Mouse (Mus musculus) spleen, adult 2 months (tissue): ENCODE results near the gene Kmt2d.

ENCODE experiments used
- CTCF ChIP-seq: fragments of 200-500 bp; IDR thresholded peaks from 2 replicates; pipeline ENCODE4 v1.5.1; 2011; ENCODE audit warnings: mild to moderate bottlenecking, inconsistent platforms; ENCODE audit not compliant: insufficient read depth, insufficient read length, insufficient replicate concordance; ENCODE audit errors: extremely low read depth
- POLR2A ChIP-seq: fragments of 200-500 bp; IDR thresholded peaks from 2 replicates; pipeline ENCODE4 v1.6.1; 2011; ENCODE audit warnings: low read depth, low read length, inconsistent platforms

DNA sequence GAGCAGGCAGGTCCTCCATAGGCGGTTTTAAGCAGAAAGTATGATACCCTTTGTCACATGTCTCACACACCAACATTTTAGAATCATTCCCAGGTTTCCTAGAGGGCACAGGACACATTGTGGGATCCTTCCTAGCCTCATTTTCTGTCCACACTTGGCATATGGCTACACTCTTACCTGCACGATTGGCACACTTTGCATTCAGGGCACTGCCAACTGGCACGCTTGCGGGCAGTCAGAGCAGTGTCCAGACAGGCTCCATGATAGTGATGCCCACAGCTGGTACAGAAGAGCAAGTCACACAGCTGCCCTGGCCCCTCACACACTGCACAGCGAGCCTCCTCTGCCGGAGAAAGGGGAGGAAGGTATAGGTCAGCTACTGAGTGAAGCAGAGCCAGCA, 6.1 kb downstream of the Kmt2d start:
- TF ChIP-seq CTCF (no peak), POLR2A (no peak)
